Mouse (Mus musculus) CH12.LX (cell line): ENCODE measurements at regions not wholly inside any gene's neighbourhood (a gene's known extent, or its start where the extent isn't known, plus 50 kb on each side); places are given as distances from the start of the nearest gene placed in this dataset.

Experiments
- CTCF ChIP-seq, 2 experiments: IDR thresholded peaks in 1 of 2; conservative IDR thresholded peaks in 1 of 2; 2 replicates each; pipeline ENCODE4 v1.5.1; 2011 to 2012; ENCODE audit warnings: low read depth in 2 of 2, low read length in 2 of 2, improper control_type of control experiment in 1 of 2, inconsistent platforms in 1 of 2, mild to moderate bottlenecking in 1 of 2, moderate library complexity in 1 of 2
- MEF2A ChIP-seq: IDR thresholded peaks from 2 replicates; pipeline ENCODE4 v1.6.1; 2014; ENCODE audit warnings: low read depth, mild to moderate bottlenecking, inconsistent platforms, low read length, improper control_type of control experiment, borderline replicate concordance
- MYC ChIP-seq: IDR thresholded peaks from 2 replicates; pipeline ENCODE4 v1.6.1; 2011; ENCODE audit warnings: low read depth, mild to moderate bottlenecking, improper control_type of control experiment, low read length
- NELFE ChIP-seq: IDR thresholded peaks from 2 replicates; pipeline ENCODE4 v1.6.1; 2011; ENCODE audit warnings: low read depth, low read length, improper control_type of control experiment
- POLR2AphosphoS2 ChIP-seq: IDR thresholded peaks from 2 replicates; pipeline ENCODE4 v1.6.1; 2011; ENCODE audit warnings: low read depth, low read length, improper control_type of control experiment
- RCOR1 ChIP-seq: conservative IDR thresholded peaks from 2 replicates; pipeline ENCODE4 v1.6.1; 2012; ENCODE audit warnings: low read depth, mild to moderate bottlenecking, inconsistent platforms, low read length, improper control_type of control experiment
- SMC3 ChIP-seq: IDR thresholded peaks from 2 replicates; pipeline ENCODE4 v1.6.1; 2011; ENCODE audit warnings: low read depth, low read length, improper control_type of control experiment
- UBTF ChIP-seq: IDR thresholded peaks from 2 replicates; pipeline ENCODE4 v1.6.1; 2012; ENCODE audit warnings: low read depth, mild to moderate bottlenecking, inconsistent platforms, low read length, improper control_type of control experiment, moderate library complexity
- USF1 ChIP-seq: IDR thresholded peaks from 2 replicates; pipeline ENCODE4 v1.6.1; 2014; ENCODE audit warnings: low read depth, mild to moderate bottlenecking, inconsistent platforms, low read length, improper control_type of control experiment

DNA sequence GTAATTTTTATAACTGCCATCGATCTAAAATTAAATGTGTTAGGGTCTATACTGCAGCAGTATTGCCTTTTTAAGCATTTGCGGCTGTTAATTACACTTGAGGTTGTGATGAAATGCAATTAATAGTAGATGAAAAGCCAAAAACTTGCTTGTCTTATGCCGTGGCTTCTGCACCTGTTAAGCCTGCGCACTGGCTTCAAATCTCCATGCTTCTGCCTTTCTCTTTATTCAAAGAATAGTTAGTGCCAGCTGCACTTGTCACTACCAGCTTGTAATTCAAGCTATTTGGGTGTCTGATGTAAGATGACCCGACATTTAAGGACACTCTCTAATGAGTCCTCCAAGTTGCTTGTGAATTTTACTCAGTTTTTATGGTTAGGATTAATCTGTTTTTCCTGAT, 161.3 kb upstream of the Manea start:
- TF ChIP-seq CTCF (conservative IDR thresholded peaks at IDR 0.05 in 1 of 2, IDR thresholded peaks at IDR 0.05 in 1 of 2; ENCODE audit: low read depth in 2 of 2, low read length in 2 of 2) (no peak), SMC3 (no peak), UBTF (no peak), MEF2A (no peak), NELFE (no peak), POLR2AphosphoS2 (no peak), USF1 (no peak), MYC (no peak), RCOR1 (no peak)
